9 mouse cellular contexts compared by ENCODE assay signal in the genomic region with DNA sequence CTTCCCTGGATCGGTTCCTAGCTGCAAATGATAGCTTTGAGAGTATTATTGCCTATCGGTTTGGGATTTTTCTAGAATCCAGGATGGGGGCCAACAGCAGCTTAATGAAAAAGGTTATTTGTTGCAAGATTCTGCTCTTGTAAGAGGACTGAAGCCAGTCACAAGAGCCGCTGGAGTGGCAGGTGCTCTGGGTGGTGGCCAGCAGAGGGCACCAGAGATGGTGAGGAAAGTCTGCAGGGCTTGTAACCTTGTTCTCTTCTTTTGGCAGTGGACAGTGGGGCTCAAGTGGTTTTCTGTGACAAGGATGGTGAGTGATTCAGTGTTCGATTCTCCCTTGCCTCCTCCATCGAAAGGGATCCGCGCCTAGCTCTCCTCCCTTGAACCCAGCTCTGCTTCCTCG. TPM values are rescaled to one million over a fixed set of nuclear protein-coding genes. Genes with fewer than 3 reads are reported as not detected.
DNase-seq lines count a peak whose midpoint lies in the region; ATAC-seq lines count a peak whose summit lies in the region.
"Had no signal": no experiment of that assay in that cellular context is flagged by ENCODE, and none has a peak within 500 bp of the region (broad histone marks: within the 10 kb centered on the region; RNA-seq: fewer than 3 reads in every experiment).

No protein-coding gene starts in this region.

- intact Hi-C loops in heart, postnatal 14 days (cut with DNase I), result loop anchor here (1.0 kb wide), 1 partner anchor 38 kb away; no protein-coding TSS in a partner anchor

- no peak overlapping the region for H3K4me2 ChIP-seq in forebrain, embryonic 13.5 days
- no peak overlapping the region for H3K4me2 ChIP-seq in forebrain, embryonic 15.5 days (replicated peaks)
- H3K4me2 ChIP-seq: liver, embryonic 15.5 days had no signal

- H3K9ac ChIP-seq in forebrain, embryonic 13.5 days, result peak overlapping the region; percentile 2; the same call in 1 of the 2 replicates
- H3K9ac ChIP-seq in forebrain, embryonic 15.5 days (replicated peaks), result no peak overlapping the region
- H3K9ac ChIP-seq: liver, embryonic 15.5 days had no signal

- 0 out of 2 replicates have a peak, but pooled peaks cover 2% of the 10 kb centered on the region for H3K27me3 ChIP-seq in forebrain, embryonic 13.5 days
- no peaks in the 10 kb centered on the region for H3K27me3 ChIP-seq in forebrain, embryonic 15.5 days
- H3K27me3 ChIP-seq in embryonic facial prominence, embryonic 10.5 days (replicated peaks; ENCODE audit: low read depth, poor library complexity, severe bottlenecking), result no peaks in the 10 kb centered on the region
- H3K27me3 ChIP-seq: liver, embryonic 15.5 days had no signal

- no peak overlapping the region for H3K4me3 ChIP-seq in forebrain, embryonic 13.5 days
- no peak overlapping the region for H3K4me3 ChIP-seq in forebrain, embryonic 15.5 days
- no peak overlapping the region for H3K4me3 ChIP-seq in embryonic facial prominence, embryonic 10.5 days
- H3K4me3 ChIP-seq: liver, embryonic 15.5 days had no signal

- 28% methylated on average over 8 of the region's 8 CpGs for WGBS in forebrain, embryonic 13.5 days
- 27% methylated on average over 8 of the region's 8 CpGs for WGBS in forebrain, embryonic 15.5 days
- 31% methylated on average over 8 of the region's 8 CpGs for WGBS in embryonic facial prominence, embryonic 10.5 days

- no peaks in the 10 kb centered on the region for H3K4me1 ChIP-seq in forebrain, embryonic 13.5 days
- H3K4me1 ChIP-seq in forebrain, embryonic 15.5 days, result no peaks in the 10 kb centered on the region
- peaks cover 28% of the 10 kb centered on the region for H3K4me1 ChIP-seq in embryonic facial prominence, embryonic 10.5 days

- no peak; the same call in 1 of the 2 replicates for ATAC-seq in forebrain, embryonic 13.5 days
- ATAC-seq in forebrain, embryonic 15.5 days (replicated peaks), result no peak
- peak; percentile 96 for ATAC-seq in megakaryocyte, adult 5-6 weeks (ENCODE audit: poor library complexity, severe bottlenecking)

- DNase-seq in adrenal gland, postnatal 10 days, result peak; percentile 92
- peak; percentile 84 for DNase-seq in embryonic facial prominence, embryonic 10.5 days (ENCODE audit: low spot score)
- DNase-seq in heart, postnatal 14 days, result peak; percentile 79 to 88
- DNase-seq in layer of hippocampus, postnatal 10 days (ENCODE audit: low spot score in 2 of 2), result peak; percentile 75 to 78
- peak; percentile 69 to 89 for DNase-seq in spleen, postnatal 10 days (ENCODE audit: low spot score in 2 of 2)

- no peaks in the 10 kb centered on the region for H3K36me3 ChIP-seq in forebrain, embryonic 13.5 days (ENCODE audit: poor library complexity, severe bottlenecking)
- no peaks in the 10 kb centered on the region for H3K36me3 ChIP-seq in forebrain, embryonic 15.5 days
- H3K36me3 ChIP-seq in embryonic facial prominence, embryonic 10.5 days (replicated peaks), result no peaks in the 10 kb centered on the region
- H3K36me3 ChIP-seq: liver, embryonic 15.5 days had no signal

- H3K9me3 ChIP-seq in forebrain, embryonic 13.5 days (replicated peaks), result no peaks in the 10 kb centered on the region
- no peaks in the 10 kb centered on the region for H3K9me3 ChIP-seq in forebrain, embryonic 15.5 days
- H3K9me3 ChIP-seq in embryonic facial prominence, embryonic 10.5 days, result no peaks in the 10 kb centered on the region
- H3K9me3 ChIP-seq: liver, embryonic 15.5 days had no signal

- no peak overlapping the region for H3K27ac ChIP-seq in forebrain, embryonic 13.5 days
- no peak overlapping the region for H3K27ac ChIP-seq in forebrain, embryonic 15.5 days (replicated peaks)
- no peak overlapping the region for H3K27ac ChIP-seq in embryonic facial prominence, embryonic 10.5 days (replicated peaks)
- H3K27ac ChIP-seq: liver, embryonic 15.5 days had no signal

RNA-seq across cellular contexts. Expression of gene Hsd17b14, which starts 1.1 kb away (rescaled TPM):
- 0.14 TPM in 1 of 2 replicates, not detected in the other for polyA plus RNA-seq in forebrain, embryonic 13.5 days (2015; fragmentation: Nextera tagmentation; extraction: Ambion mirVana)
- polyA plus RNA-seq in forebrain, embryonic 15.5 days (2015; fragmentation: Nextera tagmentation; extraction: Ambion mirVana), result not detected in 2 replicates
- 1 to 10 TPM in 1 of 2 experiments, under 1 TPM in 1; 0.93 to 1.4 TPM for total RNA-seq in adrenal gland, postnatal 10 days (2021)
- polyA plus RNA-seq in embryonic facial prominence, embryonic 10.5 days (2016; fragmentation: Nextera tagmentation; extraction: Ambion mirVana), result 0.87 and 0.92 TPM in 2 replicates
- under 1 TPM; 0.19 to 0.39 TPM for total RNA-seq in heart, postnatal 14 days (2021)
- total RNA-seq in layer of hippocampus, postnatal 10 days (2021), result not detected
- total RNA-seq in megakaryocyte, adult 5-6 weeks (2015), result 0.25 TPM in 1 of 2 replicates, not detected in the other
- total RNA-seq in megakaryocyte, adult 5-6 weeks (2017), result not detected in 2 replicates

RNA-seq across cellular contexts. Expression of gene Bcat2, which starts 14.2 kb away (rescaled TPM):
- polyA plus RNA-seq in forebrain, embryonic 13.5 days (2015; fragmentation: Nextera tagmentation; extraction: Ambion mirVana), result 18.9 and 23.7 TPM in 2 replicates
- 21.6 and 23.3 TPM in 2 replicates for polyA plus RNA-seq in forebrain, embryonic 15.5 days (2015; fragmentation: Nextera tagmentation; extraction: Ambion mirVana)
- 100 to 1,000 TPM; 114 to 118 TPM for total RNA-seq in adrenal gland, postnatal 10 days (2021)
- 51.1 and 51.9 TPM in 2 replicates for polyA plus RNA-seq in embryonic facial prominence, embryonic 10.5 days (2016; fragmentation: Nextera tagmentation; extraction: Ambion mirVana)
- total RNA-seq in heart, postnatal 14 days (2021), result 10 to 100 TPM; 85.5 to 94.6 TPM
- total RNA-seq in layer of hippocampus, postnatal 10 days (2021), result 10 to 100 TPM; 20.8 to 22.9 TPM
- 24.6 and 26.6 TPM in 2 replicates for total RNA-seq in megakaryocyte, adult 5-6 weeks (2015)
- total RNA-seq in megakaryocyte, adult 5-6 weeks (2017), result 16.7 and 24.1 TPM in 2 replicates

RNA-seq across cellular contexts. Expression of gene Plekha4, which starts 29.7 kb away (rescaled TPM):
- polyA plus RNA-seq in forebrain, embryonic 13.5 days (2015; fragmentation: Nextera tagmentation; extraction: Ambion mirVana), result 0.28 and 0.50 TPM in 2 replicates
- polyA plus RNA-seq in forebrain, embryonic 15.5 days (2015; fragmentation: Nextera tagmentation; extraction: Ambion mirVana), result 0.72 and 0.92 TPM in 2 replicates
- total RNA-seq in adrenal gland, postnatal 10 days (2021), result 1 to 10 TPM; 5.4 to 9.2 TPM
- 1.9 and 2.3 TPM in 2 replicates for polyA plus RNA-seq in embryonic facial prominence, embryonic 10.5 days (2016; fragmentation: Nextera tagmentation; extraction: Ambion mirVana)
- total RNA-seq in heart, postnatal 14 days (2021), result 1 to 10 TPM; 1.9 to 2.1 TPM
- under 1 TPM; 0.80 to 0.94 TPM for total RNA-seq in layer of hippocampus, postnatal 10 days (2021)
- not detected in 2 replicates for total RNA-seq in megakaryocyte, adult 5-6 weeks (2015)
- 0.24 TPM in 1 of 2 replicates, not detected in the other for total RNA-seq in megakaryocyte, adult 5-6 weeks (2017)

RNA-seq across cellular contexts. Expression of gene Ppp1r15a, which starts 29.7 kb away (rescaled TPM):
- polyA plus RNA-seq in forebrain, embryonic 13.5 days (2015; fragmentation: Nextera tagmentation; extraction: Ambion mirVana), result 13.5 and 15.3 TPM in 2 replicates
- polyA plus RNA-seq in forebrain, embryonic 15.5 days (2015; fragmentation: Nextera tagmentation; extraction: Ambion mirVana), result 15.4 and 15.6 TPM in 2 replicates
- 10 to 100 TPM; 28.0 to 48.2 TPM for total RNA-seq in adrenal gland, postnatal 10 days (2021)
- polyA plus RNA-seq in embryonic facial prominence, embryonic 10.5 days (2016; fragmentation: Nextera tagmentation; extraction: Ambion mirVana), result 18.6 and 21.6 TPM in 2 replicates
- 10 to 100 TPM; 21.7 to 32.8 TPM for total RNA-seq in heart, postnatal 14 days (2021)
- 10 to 100 TPM; 23.6 to 29.3 TPM for total RNA-seq in layer of hippocampus, postnatal 10 days (2021)
- total RNA-seq in megakaryocyte, adult 5-6 weeks (2015), result 29.2 and 39.1 TPM in 2 replicates
- total RNA-seq in megakaryocyte, adult 5-6 weeks (2017), result 50.0 and 64.7 TPM in 2 replicates

RNA-seq across cellular contexts. Expression of gene Nucb1, which starts 45.6 kb away (rescaled TPM):
- polyA plus RNA-seq in forebrain, embryonic 13.5 days (2015; fragmentation: Nextera tagmentation; extraction: Ambion mirVana), result 73.2 and 85.4 TPM in 2 replicates
- polyA plus RNA-seq in forebrain, embryonic 15.5 days (2015; fragmentation: Nextera tagmentation; extraction: Ambion mirVana), result 95.0 and 95.7 TPM in 2 replicates
- 100 to 1,000 TPM; 175 to 201 TPM for total RNA-seq in adrenal gland, postnatal 10 days (2021)
- 115 and 123 TPM in 2 replicates for polyA plus RNA-seq in embryonic facial prominence, embryonic 10.5 days (2016; fragmentation: Nextera tagmentation; extraction: Ambion mirVana)
- 100 to 1,000 TPM; 116 to 137 TPM for total RNA-seq in heart, postnatal 14 days (2021)
- 100 to 1,000 TPM; 107 to 117 TPM for total RNA-seq in layer of hippocampus, postnatal 10 days (2021)
- total RNA-seq in megakaryocyte, adult 5-6 weeks (2015), result 54.9 and 59.1 TPM in 2 replicates
- total RNA-seq in megakaryocyte, adult 5-6 weeks (2017), result 178 and 199 TPM in 2 replicates
